Mouse (Mus musculus) liver, adult 2 months (tissue): Measurements from ENCODE around the gene Tef.

Experiments used
- CTCF ChIP-seq: fragments of 200-500 bp; IDR thresholded peaks from 2 replicates; pipeline ENCODE4 v1.5.1; 2011; ENCODE audit warnings: low read depth, low read length, control low read depth
- POLR2A ChIP-seq: fragments of 200-500 bp; IDR thresholded peaks from 2 replicates; pipeline ENCODE4 v1.6.1; 2011; ENCODE audit warnings: low read length, control low read depth; ENCODE audit not compliant: insufficient read depth; ENCODE audit errors: extremely low read depth

DNA sequence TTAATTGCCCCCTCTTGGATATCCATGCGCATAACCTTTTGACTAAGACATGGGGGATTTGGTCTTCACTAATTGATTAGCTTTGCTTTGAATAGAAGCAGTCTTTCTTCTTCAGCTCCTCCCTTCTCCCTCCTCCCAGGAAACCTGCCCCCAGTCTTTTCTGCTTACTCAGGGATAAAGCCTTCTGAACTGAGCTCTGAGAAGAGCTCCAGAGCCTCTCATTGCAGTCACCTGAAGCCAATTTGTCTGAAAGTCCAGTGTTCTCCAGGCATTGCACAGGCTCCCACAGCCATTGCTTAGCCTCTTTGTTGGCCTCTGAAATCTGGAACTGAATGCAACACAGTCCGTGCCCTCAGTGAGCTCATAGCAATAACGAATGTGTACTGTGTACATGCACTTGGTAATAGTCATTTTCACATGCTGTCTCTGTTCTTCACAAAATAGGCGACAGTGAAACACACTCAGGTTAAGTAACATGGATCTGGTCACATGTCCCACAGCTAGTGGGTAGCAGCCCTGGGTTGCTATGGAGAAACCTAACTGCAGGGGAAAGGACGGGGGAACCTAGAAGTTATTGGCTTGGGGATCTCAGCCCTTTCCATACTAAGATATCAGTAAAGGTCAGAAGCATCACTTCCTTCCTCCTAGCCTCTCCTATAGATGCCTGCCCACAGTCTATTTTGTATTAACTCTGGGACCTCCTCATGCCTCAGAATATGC is 11.9 kb downstream of the Tef start:
- TF ChIP-seq POLR2A, result no peak
- no peak for TF ChIP-seq CTCF
